Mouse (Mus musculus) frontal cortex, adult (tissue): ENCODE results near the gene Trabd2b.

Source experiments
- ATAC-seq: cut with Nextera tagmentation; 2 replicates; pipeline ENCODE4 v1.9.2; 2017; ENCODE audit warnings: mild to moderate bottlenecking, moderate library complexity, mixed read lengths; ENCODE audit not compliant: low TSS enrichment

Gene Trabd2b

GRCm38 (mm10) chr4:114541221-114541620 is 134.7 kb downstream of the Trabd2b start:
- no peak for ATAC-seq

DNA sequence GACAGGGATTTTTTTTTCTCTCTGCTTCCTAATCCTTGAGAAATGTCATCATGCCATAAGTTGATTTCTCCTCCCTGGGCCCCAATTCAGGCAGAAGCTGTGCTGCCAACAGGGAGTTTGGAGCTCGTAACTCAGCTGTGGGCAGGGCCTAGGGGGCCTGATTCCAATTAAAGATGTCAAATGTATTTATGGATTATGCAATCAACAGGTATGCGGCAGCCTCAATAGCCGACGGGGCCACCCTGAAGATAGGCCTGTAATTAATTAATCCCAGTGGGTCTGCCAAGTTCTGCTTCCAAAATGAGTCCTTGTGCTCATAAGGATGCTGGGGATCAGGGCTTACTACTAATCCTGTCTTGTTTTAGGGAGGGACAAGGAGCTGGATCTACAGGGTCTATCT is 135.6 kb downstream of the Trabd2b start:
- no peak for ATAC-seq

GRCm38 (mm10) chr4:114545481-114546200 is 139.1 kb downstream of the Trabd2b start:
- no peak for ATAC-seq

GRCm38 (mm10) chr4:114547658-114548448 is 141.3 kb downstream of the Trabd2b start:
- peak; percentile 97 for ATAC-seq

DNA sequence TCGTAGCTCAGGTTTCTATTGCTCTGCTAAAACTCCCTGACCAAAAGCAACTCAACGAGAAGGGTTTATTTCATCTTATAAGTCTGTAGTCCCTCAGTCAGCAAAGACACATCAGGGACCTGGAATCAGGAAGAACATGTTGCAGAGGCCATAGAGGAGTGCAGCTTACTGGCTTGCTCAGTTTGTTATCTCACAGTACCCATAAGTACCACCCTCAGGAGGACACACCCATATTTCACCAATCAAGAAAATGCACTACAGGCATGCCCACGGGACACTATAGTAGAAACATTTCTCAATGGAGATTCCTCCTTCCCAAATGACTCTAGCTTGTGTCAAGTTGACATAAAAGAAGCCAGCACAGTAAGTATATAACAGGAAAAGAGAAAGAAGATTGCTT is 143.0 kb downstream of the Trabd2b start:
- no peak for ATAC-seq

DNA sequence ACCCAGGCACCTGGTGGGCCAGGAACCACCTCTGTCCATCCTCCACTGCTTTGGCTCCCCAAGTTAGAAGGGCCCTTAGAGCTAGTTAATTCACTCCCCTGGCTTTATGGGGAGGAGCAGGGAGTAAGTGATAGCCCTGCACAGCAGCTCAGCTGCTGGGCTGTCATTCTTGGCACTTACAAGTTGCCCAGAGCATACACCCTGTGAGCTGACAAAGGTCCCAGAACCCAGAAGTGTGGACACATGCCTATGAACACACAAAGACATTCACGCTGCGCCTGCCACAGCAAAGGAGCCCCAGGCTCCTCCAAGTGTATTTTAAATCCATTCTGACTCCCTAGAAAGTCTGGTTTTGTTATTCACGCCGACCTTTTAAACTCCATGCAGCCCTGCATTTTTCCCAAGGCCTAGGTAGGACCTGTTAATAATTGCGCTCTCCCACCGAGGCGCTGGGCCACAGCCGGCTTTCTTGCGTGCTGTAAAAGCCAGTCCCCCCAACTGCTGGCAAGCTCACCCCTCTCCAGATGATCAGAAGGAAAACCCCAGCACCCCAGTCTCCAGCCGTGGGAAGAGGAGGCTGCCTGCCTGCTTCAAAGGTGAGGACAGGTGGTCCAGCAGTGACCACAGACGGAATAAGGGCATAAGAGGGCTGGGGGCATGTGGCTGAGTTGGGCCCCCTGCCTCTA is 144.1 kb downstream of the Trabd2b start:
- no peak for ATAC-seq

GRCm38 (mm10) chr4:114556880-114557279 is 150.4 kb downstream of the Trabd2b start:
- no peak for ATAC-seq

DNA sequence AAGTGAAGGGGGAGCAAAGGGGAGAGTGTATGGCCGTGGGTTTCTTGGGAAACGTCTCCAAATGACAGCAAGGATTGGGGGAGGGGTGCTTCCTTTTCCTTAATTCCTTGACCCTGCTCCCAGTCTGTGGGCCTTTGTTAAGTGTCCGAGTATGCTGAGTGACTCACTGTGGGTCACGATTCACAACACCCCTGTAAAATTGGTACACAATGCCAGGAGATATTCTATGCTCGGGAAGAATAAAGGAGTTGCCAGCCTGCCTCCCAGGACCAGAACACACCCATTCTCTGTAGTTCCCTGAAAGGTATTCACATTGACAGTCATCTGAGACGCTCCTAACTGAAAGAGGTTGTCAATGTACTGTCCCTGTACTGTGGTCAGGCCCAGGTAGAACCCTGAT is 151.2 kb downstream of the Trabd2b start:
- ATAC-seq, result no peak

DNA sequence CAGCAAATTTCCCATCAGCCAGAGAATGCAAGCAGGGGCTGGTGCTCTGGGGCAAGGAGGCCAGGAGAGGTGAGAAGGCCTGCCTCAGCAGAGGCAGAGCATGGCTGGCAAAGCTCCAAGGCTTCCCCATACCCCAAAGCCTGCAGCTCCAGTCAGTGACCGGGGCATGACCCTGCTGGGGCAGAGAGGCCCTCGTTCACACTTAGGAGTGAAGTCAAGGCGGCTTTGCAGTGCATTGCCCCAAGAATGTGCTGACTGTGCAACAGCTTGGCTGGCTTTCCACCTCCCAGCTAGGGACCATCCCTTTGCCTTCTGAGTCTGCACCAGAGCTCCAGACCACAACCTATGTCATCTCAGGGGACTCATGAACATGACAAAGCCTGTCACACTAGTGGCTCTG is 152.0 kb downstream of the Trabd2b start:
- no peak for ATAC-seq

DNA sequence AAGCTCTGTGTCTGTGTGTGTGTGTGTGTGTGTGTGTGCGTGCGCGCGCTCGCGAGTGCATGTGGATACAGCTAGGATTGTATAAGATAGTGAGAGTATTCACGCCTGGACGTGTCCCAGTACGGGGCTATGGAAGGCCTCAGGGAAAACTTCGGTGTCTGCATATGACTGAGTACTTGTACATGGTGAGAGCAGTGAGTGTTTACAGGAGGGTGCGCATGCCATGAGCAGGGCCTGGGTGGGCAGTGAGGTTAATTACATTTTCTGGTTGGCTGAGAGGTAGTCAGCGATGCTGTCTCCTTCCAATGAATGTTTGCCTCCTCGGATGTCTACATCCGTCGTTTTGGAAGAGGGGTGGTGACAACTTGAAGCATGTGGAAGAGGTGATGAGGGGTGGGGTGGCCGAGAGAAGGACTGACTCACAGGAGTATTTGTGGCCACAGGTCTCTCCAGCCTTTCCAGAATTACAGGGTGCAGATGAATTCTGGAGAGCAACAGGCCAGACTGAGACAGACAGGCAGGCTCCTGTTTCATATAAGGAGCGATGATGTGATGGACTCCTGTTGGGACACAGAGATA is 154.2 kb downstream of the Trabd2b start:
- no peak for ATAC-seq

GRCm38 (mm10) chr4:114564131-114564695 is 157.7 kb downstream of the Trabd2b start:
- no peak for ATAC-seq

DNA sequence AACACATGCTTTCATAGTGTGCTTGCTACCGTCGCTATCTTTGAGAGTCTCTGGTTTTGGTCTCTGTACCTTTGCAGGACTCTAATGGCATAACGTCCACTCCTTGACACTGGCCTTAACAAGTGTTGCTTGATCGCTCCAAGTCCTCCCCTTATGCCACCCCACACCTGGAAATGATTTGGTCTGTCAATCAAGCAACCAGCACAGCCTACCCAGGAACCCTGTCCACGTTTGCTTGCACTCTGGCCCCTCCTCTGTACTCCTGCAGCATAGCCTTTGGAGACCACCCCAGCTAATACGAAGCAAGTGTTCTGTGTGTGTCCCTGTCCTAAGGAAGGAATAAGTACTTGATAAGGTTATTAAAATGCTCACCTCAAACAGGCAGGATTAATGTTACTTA is 161.1 kb downstream of the Trabd2b start:
- ATAC-seq, result no peak

- no peak for ATAC-seq
Observed at GRCm38 (mm10) chr4:114568081-114568605, 161.6 kb downstream of the Trabd2b start.

DNA sequence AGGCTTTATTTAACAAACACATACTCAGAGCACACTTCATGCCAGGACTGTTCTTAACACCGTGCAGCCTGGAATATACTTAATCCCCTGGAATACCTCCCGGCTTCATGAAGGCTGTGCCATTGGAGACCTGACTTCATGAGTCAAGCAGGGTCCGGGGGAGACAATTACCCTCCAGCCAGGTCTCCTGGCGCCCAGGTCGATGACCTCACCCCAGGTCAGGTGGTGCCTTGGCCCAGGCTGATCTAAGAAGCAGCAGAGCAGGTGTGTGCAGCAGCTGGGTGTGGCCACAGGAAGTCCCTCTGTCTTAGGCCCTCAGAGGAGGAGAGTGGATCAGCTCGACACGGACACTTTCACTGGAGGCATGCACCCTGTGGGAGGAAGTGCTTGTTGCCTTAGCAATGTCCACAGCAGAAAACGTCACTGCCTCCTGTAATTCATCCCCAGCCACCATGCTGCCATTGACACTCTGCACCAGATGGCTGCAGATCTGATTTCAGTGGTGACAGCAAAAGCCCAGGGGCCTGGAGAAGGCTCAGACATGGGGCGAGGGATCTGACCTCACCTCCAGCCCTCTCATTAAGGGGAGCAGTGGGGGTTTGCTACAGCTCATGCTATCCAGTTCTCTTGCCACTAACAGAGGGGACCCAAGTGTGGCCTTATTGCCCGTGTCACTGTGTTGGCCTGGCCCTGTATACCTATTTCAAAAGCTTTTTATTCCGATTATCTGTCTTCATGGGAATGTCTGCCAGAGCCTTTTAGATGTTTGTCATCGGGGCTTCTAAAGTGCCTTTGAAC is 171.8 kb downstream of the Trabd2b start:
- no peak for ATAC-seq

- ATAC-seq, result no peak
Observed at GRCm38 (mm10) chr4:114583546-114584144, 177.1 kb downstream of the Trabd2b start.

- peak; percentile 81 for ATAC-seq
Observed at GRCm38 (mm10) chr4:114584686-114585085, 178.2 kb downstream of the Trabd2b start.

- ATAC-seq, result no peak
Observed at GRCm38 (mm10) chr4:114593554-114594215, 187.2 kb downstream of the Trabd2b start.

DNA sequence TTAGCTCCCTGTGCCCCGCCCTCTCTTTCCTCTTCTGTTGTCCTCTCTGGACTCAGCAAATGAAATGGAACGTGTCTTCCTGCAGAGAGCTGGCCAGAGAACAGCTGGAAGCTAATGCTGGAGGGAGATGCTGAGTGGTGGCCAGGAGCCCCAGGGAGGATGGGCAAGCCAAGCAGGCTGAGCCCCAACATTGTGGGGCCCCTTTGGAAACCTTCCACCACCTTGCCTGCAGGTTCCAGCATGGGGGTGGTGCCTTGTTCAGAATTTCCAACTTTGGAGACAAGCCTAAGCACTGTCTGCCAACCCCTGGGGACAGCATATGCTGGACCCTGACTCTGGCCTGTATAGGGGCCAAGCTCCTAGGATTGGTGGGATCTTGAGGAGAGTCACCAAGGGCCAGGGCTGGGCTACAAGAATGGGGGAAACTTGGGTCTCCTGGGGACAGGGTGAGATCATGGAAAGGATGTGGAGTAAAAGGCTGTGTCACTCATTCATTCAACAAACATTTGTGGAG is 188.7 kb downstream of the Trabd2b start:
- no peak for ATAC-seq

DNA sequence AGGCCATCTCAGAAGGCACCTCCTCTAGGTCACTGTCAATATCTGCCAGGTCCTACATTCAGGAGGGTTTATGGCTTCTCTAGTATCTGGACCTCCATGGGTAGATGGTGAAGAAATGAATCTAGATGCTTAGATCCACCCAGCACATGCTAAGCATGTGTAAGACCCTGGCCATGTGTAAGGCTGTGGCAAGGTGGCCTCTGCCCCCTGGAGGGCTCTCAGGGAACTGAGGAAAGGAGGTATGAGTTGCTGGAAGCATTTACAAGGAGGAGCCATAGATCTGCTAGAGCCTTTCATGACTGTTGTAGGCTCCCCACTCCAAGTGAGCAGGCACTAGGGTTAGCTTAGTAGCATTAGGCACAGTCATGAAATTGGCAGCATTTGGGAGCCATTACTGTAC is 192.6 kb downstream of the Trabd2b start:
- ATAC-seq, result 0 out of 2 replicates have a peak, but pooled peaks have one; percentile 41
